Mouse (Mus musculus) frontal cortex, postnatal 25 days (tissue): ENCODE measurements around the gene Slc6a11.

ENCODE experiments used
- DNase-seq, 2 experiments: peaks; one replicate each; pipeline ENCODE4 v3.0.0; 2022; ENCODE audit warnings: low spot score in 2 of 2

The Slc6a11 gene

GRCm38 (mm10) chr6:114131122-114131872 is at the start of gene Slc6a11:
Slc6a11 (plus strand) TSS chr6:114131241.
- peak; percentile 19 to 23 for DNase-seq

GRCm38 (mm10) chr6:114087106-114087505 is 43.9 kb upstream of the Slc6a11 start:
- DNase-seq, result no peak

GRCm38 (mm10) chr6:114089626-114090025 is 41.4 kb upstream of the Slc6a11 start:
- DNase-seq, result peak; percentile 72 to 77

GRCm38 (mm10) chr6:114092216-114092615 is 38.8 kb upstream of the Slc6a11 start:
- no peak for DNase-seq

- DNase-seq, result peak; percentile 16 to 31
These were observed 36.8 kb upstream of the Slc6a11 start for GRCm38 (mm10) chr6:114094251-114094650.

GRCm38 (mm10) chr6:114096574-114096973 is 34.5 kb upstream of the Slc6a11 start:
- no peak for DNase-seq

DNA sequence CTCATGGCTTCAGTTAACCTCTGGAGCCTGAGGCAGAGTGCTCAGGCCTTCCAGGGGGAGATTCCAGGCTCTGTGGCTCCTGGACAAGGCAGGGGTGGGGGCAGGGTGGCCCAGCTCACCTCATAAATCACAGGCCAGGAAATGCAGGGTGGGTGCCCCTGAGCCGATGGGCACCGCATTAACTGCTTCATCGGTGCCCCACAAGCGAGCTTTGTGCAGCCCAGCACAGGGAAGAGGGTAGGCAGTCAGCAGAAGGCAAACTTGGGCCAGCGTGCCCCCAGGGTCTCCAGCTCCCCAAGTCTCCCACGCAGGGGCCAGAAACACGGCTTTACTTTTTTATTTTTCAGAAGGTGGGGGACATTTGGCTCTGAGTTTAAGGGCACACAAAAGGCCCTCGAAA is 29.1 kb upstream of the Slc6a11 start:
- no peak for DNase-seq

DNA sequence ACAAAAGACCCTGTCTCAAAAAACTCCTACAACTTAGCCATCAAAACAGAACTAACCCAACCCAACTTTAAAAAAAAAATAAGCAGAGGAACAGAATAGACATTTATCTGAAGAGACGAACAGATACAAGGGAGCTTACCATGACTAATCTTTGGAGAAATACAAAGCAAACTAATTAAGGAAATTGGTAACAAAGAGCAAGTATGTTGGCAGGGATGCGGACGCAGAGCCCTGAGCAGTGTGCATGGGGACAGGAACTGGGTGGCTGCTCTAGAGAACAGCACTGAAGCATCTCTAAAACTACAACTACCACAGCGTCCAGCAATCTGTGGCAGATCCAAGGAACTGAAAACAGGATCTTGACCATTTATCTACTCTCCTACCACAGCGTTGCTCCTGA is 11.5 kb upstream of the Slc6a11 start:
- no peak for DNase-seq

DNA sequence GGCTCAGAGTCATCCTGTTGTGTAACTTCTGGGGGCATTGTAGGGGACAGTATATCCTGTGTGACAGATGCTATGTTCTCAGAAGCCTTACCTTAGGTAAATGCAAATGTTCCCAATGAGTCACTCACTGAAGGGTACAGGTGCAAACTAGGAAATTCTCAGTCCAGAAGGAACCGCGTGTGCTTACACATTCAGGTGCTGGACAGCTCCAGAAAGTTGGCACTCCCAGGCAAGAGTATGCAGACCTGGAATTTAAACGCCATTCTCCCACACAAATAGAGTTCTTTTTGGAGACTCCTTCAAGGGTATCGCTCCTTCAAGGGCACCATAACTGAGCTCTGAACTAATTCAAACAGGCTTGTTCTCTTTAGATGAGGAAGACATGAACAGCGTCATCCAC is 5.5 kb upstream of the Slc6a11 start:
- no peak for DNase-seq

GRCm38 (mm10) chr6:114132472-114132871 is 1.4 kb downstream of the Slc6a11 start:
- no peak for DNase-seq

GRCm38 (mm10) chr6:114132916-114133315 is 1.9 kb downstream of the Slc6a11 start:
- no peak for DNase-seq

- DNase-seq, result no peak
These were observed 7.9 kb downstream of the Slc6a11 start for GRCm38 (mm10) chr6:114138970-114139369.

- DNase-seq, result no peak
These were observed 10.4 kb downstream of the Slc6a11 start for GRCm38 (mm10) chr6:114141481-114141880.

DNA sequence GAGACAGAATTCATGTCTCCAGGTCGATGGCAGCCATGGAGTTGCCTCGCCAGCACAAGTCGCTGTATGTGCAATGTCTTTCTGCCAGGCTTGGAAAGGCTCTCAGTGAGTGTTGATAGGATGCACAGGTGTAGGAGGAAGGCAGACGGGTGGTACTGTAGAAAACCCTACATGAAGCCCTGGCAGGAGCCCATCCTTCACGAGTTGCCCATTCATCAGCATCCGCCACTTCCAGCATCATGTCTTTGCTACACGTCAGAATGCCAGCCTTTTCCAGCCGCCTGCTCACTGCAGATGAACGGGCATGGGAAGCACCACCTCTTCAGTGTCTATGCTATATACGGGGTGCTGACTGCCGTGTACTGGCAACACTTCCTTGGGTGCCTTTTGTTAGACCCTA is 11.4 kb downstream of the Slc6a11 start:
- DNase-seq, result no peak

GRCm38 (mm10) chr6:114143544-114143943 is 12.5 kb downstream of the Slc6a11 start:
- no peak for DNase-seq

GRCm38 (mm10) chr6:114144447-114145105 is 13.5 kb downstream of the Slc6a11 start:
- no peak for DNase-seq

- no peak for DNase-seq
These were observed 14.7 kb downstream of the Slc6a11 start for GRCm38 (mm10) chr6:114145650-114146329.

- DNase-seq, result no peak
These were observed 24.7 kb downstream of the Slc6a11 start for GRCm38 (mm10) chr6:114155720-114156119.

DNA sequence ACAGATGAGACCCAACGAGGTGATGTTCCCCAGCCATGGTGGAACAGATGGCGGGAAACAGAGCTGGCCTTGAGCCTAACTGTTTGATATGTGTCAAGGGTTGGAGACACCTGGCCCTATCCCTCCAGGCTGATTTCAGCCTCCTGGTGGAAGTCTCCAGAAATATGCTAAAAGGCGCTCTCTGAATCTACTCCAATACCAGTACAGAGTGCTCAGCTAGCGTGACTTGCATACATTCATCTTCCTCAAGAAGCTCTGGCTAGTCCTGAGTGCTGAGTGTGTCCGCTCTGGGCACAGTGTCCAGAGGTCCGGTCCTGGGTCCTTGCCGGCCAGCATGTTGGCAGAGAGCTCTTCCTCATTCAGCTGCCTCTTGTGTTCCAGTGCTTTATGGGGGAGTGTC is 27.8 kb downstream of the Slc6a11 start:
- peak in 1 of 2 experiments; percentile 13 for DNase-seq

DNA sequence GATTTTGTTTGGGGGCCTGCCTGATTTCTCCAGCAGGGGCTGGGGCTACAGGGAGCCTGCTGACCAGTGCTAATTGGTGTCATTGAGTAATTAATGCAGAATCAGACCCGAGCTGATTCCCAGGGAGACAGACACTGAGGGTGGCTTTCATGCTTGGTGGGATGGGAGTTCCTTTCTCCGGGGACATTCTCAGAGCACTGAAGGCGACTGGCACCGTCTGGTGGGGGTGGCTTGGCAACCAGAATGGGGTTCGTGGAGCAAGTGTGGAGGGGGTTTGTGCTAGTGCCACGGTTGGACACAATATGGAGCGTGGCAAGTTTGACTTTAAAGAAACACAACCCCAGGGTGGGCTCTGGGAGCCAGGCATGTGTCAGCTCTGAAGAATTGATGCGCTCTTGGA is 29.7 kb downstream of the Slc6a11 start:
- DNase-seq, result no peak

DNA sequence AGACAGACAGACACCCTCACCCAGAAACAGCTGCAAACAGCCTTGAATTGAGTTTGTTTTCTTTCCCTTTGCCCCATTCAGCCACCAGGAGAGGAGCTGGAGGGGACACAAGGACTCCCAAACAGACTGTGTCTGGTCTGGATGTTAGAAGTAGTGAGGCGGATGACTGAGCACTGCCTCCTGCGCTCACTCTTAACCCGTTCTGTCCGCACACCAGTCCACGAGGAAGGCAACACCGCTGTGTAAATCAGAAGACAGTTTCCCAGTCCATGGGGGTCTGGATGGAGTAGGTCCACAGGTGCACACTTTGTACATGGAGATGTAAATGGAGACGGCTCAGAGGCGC is 43.0 kb downstream of the Slc6a11 start:
- no peak for DNase-seq

- DNase-seq, result no peak
These were observed 43.5 kb downstream of the Slc6a11 start for GRCm38 (mm10) chr6:114174398-114175140.
